Mouse (Mus musculus): ENCODE results near the gene Pgls. TPM values are rescaled to one million over a fixed set of nuclear protein-coding genes. Genes with fewer than 3 reads are reported as not detected.

Gene Pgls
- polyA plus RNA-seq, 1 experiment from 2014 or later: 178 TPM

DNA sequence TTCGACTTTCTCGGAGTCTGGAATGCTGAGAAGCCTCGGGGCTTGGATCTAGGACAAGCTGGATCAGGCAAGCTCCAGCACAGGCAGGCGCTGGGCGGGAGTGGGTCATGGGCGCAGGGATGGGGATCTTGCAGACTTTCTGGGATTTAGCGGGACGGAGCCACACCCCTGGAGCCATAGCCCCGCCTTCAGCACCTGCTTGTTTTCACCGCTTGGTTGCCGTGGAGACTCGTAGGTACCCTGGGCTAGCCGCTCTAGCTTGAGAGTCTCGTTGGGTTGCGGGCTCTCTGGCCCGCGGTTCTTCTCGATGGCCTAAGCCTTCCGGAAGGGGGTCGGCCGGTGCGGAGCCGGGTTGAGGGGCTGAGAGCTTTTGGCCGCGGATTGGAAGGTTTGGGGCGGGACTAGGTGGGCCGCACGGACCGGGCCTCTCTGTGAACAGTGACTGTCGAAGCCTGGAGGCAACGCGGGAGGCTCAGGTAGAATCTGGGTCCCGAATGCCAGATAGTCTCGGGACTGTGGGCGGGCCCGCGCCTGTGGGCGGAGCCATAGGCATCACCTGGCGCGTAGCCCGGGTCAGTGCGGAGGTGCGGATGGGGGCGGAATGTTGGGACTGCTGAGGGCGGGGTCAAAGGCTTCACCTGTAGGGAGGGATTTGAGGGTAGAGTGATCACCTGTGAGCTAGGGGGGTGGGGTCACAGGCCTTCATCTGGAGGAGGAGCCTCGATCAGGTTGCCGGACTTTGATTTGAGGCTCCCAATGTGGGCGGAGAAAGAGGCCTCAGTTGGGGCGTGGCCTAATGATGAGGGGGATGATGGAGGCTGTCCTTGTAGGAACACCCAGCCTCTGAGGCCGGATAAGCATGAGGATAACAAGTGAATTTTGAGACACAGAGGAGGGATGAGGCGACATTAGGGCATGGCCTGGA is 22.3 kb upstream of the Pgls start:
- H3K9me3 ChIP-seq (replicated peaks): no peaks in the 10 kb centered on the region
- peak overlapping the region; percentile 69 for H3K4me3 ChIP-seq
- 1% methylated on average over 51 of the region's 51 CpGs for WGBS
- peak overlapping the region; percentile 94 for H3K4me2 ChIP-seq
- H3K4me1 ChIP-seq (replicated peaks): peaks cover 26% of the 10 kb centered on the region
- peak; percentile 68 for ATAC-seq (ENCODE audit: insufficient number of reproducible peaks, low FRiP score)
- no peaks in the 10 kb centered on the region for H3K36me3 ChIP-seq
- H3K9ac ChIP-seq: peak overlapping the region; percentile 64
- peak overlapping the region; percentile 4; the same call in 1 of the 2 replicates for H3K27ac ChIP-seq (ENCODE audit: poor library complexity, severe bottlenecking)
- peaks cover 35% of the 10 kb centered on the region for H3K27me3 ChIP-seq (replicated peaks)

DNA sequence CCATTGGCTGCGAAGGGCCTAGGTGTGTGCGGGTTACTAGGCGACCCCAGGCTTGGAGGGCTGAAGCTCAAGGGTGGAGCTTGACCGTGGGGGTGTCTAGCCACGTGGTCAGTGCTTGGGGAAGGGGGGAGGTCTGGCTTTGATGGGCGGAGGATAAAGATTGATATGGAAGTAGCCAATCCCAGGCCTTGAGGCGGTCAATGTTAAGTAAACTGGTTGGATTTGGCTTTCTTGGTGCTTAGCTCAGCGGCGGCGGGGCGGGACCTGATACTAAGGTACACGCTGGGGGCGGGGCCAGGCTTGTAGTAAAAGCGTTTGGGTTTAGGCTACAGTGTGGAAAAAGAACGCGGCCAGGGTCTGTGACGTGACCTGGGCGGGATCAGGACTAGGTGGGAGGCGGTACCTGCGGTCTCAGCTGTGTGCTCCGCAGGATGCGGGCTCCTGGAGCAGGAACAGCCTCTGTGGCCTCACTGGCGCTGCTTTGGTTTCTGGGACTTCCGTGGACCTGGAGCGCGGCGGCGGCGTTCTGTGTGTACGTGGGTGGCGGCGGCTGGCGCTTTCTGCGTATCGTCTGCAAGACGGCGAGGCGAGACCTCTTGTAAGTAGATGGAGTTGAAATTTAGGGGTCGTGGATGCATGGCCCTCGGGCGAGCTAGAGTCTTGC is 21.6 kb upstream of the Pgls start:
- peak; percentile 83 for ATAC-seq (ENCODE audit: insufficient number of reproducible peaks, low FRiP score)

GRCm38 (mm10) chr8:71572077-71572476 is 19.9 kb upstream of the Pgls start:
- Histone ChIP-seq H3K4me1 (replicated peaks) (peaks cover 26% of the 10 kb centered on the region), H3K9me3 (replicated peaks) (no peaks in the 10 kb centered on the region), H3K4me2 (no peak overlapping the region), H3K9ac (no peak overlapping the region), H3K27ac (ENCODE audit: poor library complexity, severe bottlenecking) (no peak overlapping the region), H3K36me3 (no peaks in the 10 kb centered on the region), H3K4me3 (no peak overlapping the region), H3K27me3 (replicated peaks) (peaks cover 23% of the 10 kb centered on the region)
- 85% methylated on average over 2 of the region's 2 CpGs for WGBS
- no peak for ATAC-seq (ENCODE audit: insufficient number of reproducible peaks, low FRiP score)

More for the DNA sequence above, 21.6 kb upstream of the Pgls start:
- Histone ChIP-seq H3K4me3 (peak overlapping the region; percentile 69), H3K27me3 (replicated peaks) (peaks cover 35% of the 10 kb centered on the region), H3K9ac (peak overlapping the region; percentile 79), H3K4me1 (replicated peaks) (peaks cover 26% of the 10 kb centered on the region), H3K4me2 (peak overlapping the region; percentile 94), H3K36me3 (no peaks in the 10 kb centered on the region), H3K9me3 (replicated peaks) (no peaks in the 10 kb centered on the region), H3K27ac (ENCODE audit: poor library complexity, severe bottlenecking) (peak overlapping the region; percentile 4; the same call in 1 of the 2 replicates)
- WGBS: under 1% methylated on average over 41 of the region's 41 CpGs

GRCm38 (mm10) chr8:71572847-71573633 is 18.9 kb upstream of the Pgls start:
- 67% methylated on average over 9 of the region's 9 CpGs for WGBS
- Histone ChIP-seq H3K9ac (no peak overlapping the region), H3K4me1 (replicated peaks) (peaks cover 26% of the 10 kb centered on the region), H3K4me3 (no peak overlapping the region), H3K27ac (ENCODE audit: poor library complexity, severe bottlenecking) (no peak overlapping the region), H3K36me3 (no peaks in the 10 kb centered on the region), H3K9me3 (replicated peaks) (no peaks in the 10 kb centered on the region), H3K27me3 (replicated peaks) (peaks cover 13% of the 10 kb centered on the region), H3K4me2 (no peak overlapping the region)
- ATAC-seq (ENCODE audit: insufficient number of reproducible peaks, low FRiP score): no peak

DNA sequence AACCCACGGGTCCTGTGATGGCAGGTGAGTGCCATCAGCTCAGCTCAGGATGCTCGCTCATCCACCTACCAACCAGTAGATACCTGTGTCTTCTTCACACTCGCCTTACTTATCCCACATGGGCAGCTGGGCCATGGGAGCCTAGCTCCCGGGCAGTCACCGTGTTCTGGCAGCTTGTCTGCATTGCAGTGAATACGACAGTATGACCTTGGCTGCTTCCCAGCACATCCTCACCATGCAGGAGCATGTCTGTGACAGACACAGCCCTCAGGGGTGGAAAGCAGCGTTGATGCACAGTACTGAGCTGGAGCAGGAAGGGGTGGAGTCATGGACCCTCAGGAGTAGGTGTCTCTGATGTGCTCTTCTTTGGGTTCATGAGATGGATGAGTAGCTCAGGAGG is 17.6 kb upstream of the Pgls start:
- H3K27ac ChIP-seq (ENCODE audit: poor library complexity, severe bottlenecking): no peak overlapping the region
- no peaks in the 10 kb centered on the region for H3K36me3 ChIP-seq
- no peak overlapping the region for H3K4me2 ChIP-seq
- H3K9me3 ChIP-seq (replicated peaks): no peaks in the 10 kb centered on the region
- peaks cover 15% of the 10 kb centered on the region for H3K4me1 ChIP-seq (replicated peaks)
- no peak overlapping the region for H3K9ac ChIP-seq
- H3K4me3 ChIP-seq: no peak overlapping the region
- peaks cover 9% of the 10 kb centered on the region; the same call in 1 of the 2 replicates for H3K27me3 ChIP-seq (replicated peaks)
- no peak for ATAC-seq (ENCODE audit: insufficient number of reproducible peaks, low FRiP score)
- 69% methylated on average over 7 of the region's 7 CpGs for WGBS

DNA sequence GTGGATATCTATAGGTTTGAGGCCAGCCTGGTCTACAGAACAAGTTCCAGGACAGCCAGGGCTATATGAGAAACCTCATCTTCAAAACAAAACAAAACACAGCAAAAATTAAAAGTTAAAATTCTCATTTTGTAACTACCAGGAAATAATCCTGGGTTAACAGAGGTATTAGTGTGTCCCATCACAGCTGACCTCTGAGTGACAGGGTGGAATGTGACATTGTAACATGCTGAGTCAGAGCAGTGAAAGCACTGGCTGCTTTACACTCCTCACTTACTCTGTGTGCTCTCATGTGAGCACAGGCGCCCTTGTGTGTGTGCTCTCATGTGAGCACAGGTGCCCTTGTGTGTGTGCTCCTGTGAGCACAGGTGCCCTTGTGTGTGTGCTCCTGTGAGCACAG is 17.0 kb upstream of the Pgls start:
- Histone ChIP-seq H3K27me3 (replicated peaks) (peaks cover 11% of the 10 kb centered on the region; the same call in 1 of the 2 replicates), H3K36me3 (no peaks in the 10 kb centered on the region), H3K9me3 (replicated peaks) (no peaks in the 10 kb centered on the region), H3K27ac (ENCODE audit: poor library complexity, severe bottlenecking) (no peak overlapping the region), H3K4me3 (no peak overlapping the region), H3K9ac (no peak overlapping the region), H3K4me1 (replicated peaks) (peaks cover 9% of the 10 kb centered on the region), H3K4me2 (no peak overlapping the region)
- no peak for ATAC-seq (ENCODE audit: insufficient number of reproducible peaks, low FRiP score)
- 54% methylated on average over 1 of the region's 1 CpGs for WGBS

GRCm38 (mm10) chr8:71577856-71578387 is 14.1 kb upstream of the Pgls start:
- Histone ChIP-seq H3K36me3 (0 out of 2 replicates have a peak, but pooled peaks cover 4% of the 10 kb centered on the region), H3K4me3 (no peak overlapping the region), H3K27ac (ENCODE audit: poor library complexity, severe bottlenecking) (no peak overlapping the region), H3K9ac (no peak overlapping the region), H3K4me1 (replicated peaks) (no peaks in the 10 kb centered on the region), H3K27me3 (replicated peaks) (peaks cover 18% of the 10 kb centered on the region), H3K9me3 (replicated peaks) (no peaks in the 10 kb centered on the region), H3K4me2 (no peak overlapping the region)
- ATAC-seq (ENCODE audit: insufficient number of reproducible peaks, low FRiP score): no peak
- 49% methylated on average over 4 of the region's 4 CpGs for WGBS

GRCm38 (mm10) chr8:71579009-71579408 is 13.0 kb upstream of the Pgls start:
- Histone ChIP-seq H3K4me1 (replicated peaks) (no peaks in the 10 kb centered on the region), H3K27ac (ENCODE audit: poor library complexity, severe bottlenecking) (no peak overlapping the region), H3K4me2 (no peak overlapping the region), H3K27me3 (replicated peaks) (peaks cover 20% of the 10 kb centered on the region), H3K36me3 (0 out of 2 replicates have a peak, but pooled peaks cover 6% of the 10 kb centered on the region), H3K9ac (no peak overlapping the region), H3K4me3 (no peak overlapping the region), H3K9me3 (replicated peaks) (no peaks in the 10 kb centered on the region)
- ATAC-seq (ENCODE audit: insufficient number of reproducible peaks, low FRiP score): no peak
- WGBS: 50% methylated on average over 1 of the region's 1 CpGs

DNA sequence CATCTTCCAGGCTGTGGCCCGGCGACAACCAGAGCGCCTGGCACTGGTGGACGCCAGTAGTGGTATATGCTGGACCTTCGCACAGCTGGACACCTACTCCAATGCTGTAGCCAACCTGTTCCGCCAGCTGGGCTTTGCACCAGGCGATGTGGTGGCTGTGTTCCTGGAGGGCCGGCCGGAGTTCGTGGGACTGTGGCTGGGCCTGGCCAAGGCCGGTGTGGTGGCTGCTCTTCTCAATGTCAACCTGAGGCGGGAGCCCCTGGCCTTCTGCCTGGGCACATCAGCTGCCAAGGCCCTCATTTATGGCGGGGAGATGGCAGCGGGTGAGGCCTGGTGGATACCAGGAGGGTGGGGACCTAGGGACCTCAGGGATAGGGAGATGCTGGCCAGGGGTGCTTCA is 12.5 kb upstream of the Pgls start:
- H3K4me3 ChIP-seq: no peak overlapping the region
- WGBS: 85% methylated on average over 14 of the region's 14 CpGs
- no peaks in the 10 kb centered on the region for H3K4me1 ChIP-seq (replicated peaks)
- H3K4me2 ChIP-seq: no peak overlapping the region
- H3K36me3 ChIP-seq: peaks cover 11% of the 10 kb centered on the region
- H3K27ac ChIP-seq (ENCODE audit: poor library complexity, severe bottlenecking): no peak overlapping the region
- H3K9me3 ChIP-seq (replicated peaks): no peaks in the 10 kb centered on the region
- peaks cover 24% of the 10 kb centered on the region for H3K27me3 ChIP-seq (replicated peaks)
- no peak overlapping the region for H3K9ac ChIP-seq
- no peak for ATAC-seq (ENCODE audit: insufficient number of reproducible peaks, low FRiP score)

DNA sequence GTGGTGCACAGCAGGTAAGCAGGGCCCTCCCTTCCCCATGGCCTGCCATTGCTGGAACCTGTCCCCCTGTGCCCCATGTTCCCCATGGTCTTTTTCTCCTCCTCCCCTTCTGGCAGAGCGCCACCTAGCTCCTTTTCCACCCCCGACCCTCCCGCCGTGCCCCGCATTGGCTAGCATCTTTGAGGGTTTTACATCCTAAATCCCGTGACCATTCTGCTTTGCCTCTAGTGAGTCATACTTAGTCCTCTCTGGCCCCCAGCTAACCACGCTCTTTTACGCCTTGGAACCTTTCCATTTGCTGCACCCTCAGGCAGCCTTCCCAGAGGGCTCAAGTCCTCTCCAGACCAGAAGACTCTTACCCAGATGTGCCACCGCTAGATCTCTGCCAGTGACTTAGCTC is 11.8 kb upstream of the Pgls start:
- no peak for ATAC-seq (ENCODE audit: insufficient number of reproducible peaks, low FRiP score)
- no peak overlapping the region for H3K4me2 ChIP-seq
- WGBS: 45% methylated on average over 9 of the region's 9 CpGs
- no peak overlapping the region for H3K4me3 ChIP-seq
- peaks cover 29% of the 10 kb centered on the region for H3K27me3 ChIP-seq (replicated peaks)
- H3K27ac ChIP-seq (ENCODE audit: poor library complexity, severe bottlenecking): no peak overlapping the region
- H3K9ac ChIP-seq: no peak overlapping the region
- no peaks in the 10 kb centered on the region for H3K9me3 ChIP-seq (replicated peaks)
- H3K4me1 ChIP-seq (replicated peaks): no peaks in the 10 kb centered on the region
- H3K36me3 ChIP-seq: peaks cover 18% of the 10 kb centered on the region

Data from heart, embryonic 12.5 days (tissue).